In the genomic region with DNA sequence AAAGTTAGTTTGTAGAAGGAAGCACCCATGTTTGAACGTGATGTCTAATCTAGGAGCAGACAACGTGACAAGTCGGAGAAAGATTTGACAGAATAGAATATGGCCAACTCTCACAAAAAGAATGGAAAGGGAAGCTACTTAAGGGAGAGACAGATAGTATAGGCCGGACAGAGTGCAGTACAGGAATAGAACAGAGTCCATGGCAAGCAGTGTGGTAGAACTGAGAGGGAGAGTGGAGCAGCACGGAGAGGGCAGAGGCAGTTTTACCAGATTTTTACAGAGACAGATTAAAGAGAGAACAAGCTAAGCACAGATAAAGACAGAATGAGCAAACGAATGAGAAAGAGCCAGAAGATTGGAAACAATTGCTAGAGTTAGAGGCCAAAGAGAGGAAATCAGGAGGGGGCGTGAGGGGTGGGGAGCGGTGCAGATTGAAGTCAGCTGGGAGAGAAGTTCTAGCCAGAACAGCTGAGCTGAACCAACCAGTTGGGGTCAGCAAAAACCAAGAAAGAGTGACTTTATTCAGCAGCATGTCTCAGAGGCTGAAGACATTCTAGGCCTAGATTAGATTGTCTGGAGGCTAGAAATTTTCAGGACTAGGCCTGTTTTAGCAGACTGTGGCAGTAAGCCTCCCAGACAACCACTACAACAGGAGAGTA, we compare ENCODE assay signal across 12 mouse cellular contexts.
A peak's percentile ranks its signal among the peaks of the same experiment; 100 is the strongest.
DNase-seq lines count a peak whose midpoint lies in the region; ATAC-seq and TF ChIP-seq lines count a peak whose summit lies in the region.
"Had no signal": no experiment of that assay in that cellular context is flagged by ENCODE, and none has a peak within 500 bp of the region (broad histone marks: within the 10 kb centered on the region; RNA-seq: fewer than 3 reads in every experiment).

No protein-coding gene starts in this region.

- peaks cover 11% of the 10 kb centered on the region for H3K4me1 ChIP-seq in limb, embryonic 14.5 days (ENCODE audit: control insufficient read depth, insufficient read depth, low read length)
- peaks cover 5% of the 10 kb centered on the region; the same call in 1 of the 2 replicates for H3K4me1 ChIP-seq in limb, embryonic 10.5 days
- H3K4me1 ChIP-seq in intestine, embryonic 16.5 days (ENCODE audit: control insufficient read depth, insufficient read depth, low read length), result 0 out of 2 replicates have a peak, but pooled peaks cover 2% of the 10 kb centered on the region

- H3K27ac ChIP-seq in limb, embryonic 14.5 days (replicated peaks; ENCODE audit: low read depth, low read length), result no peak overlapping the region
- H3K27ac ChIP-seq in limb, embryonic 10.5 days, result no peak overlapping the region
- no peak overlapping the region for H3K27ac ChIP-seq in intestine, embryonic 16.5 days (ENCODE audit: low read length)

- H3K9ac ChIP-seq in limb, embryonic 14.5 days (ENCODE audit: low read depth, low read length, severe bottlenecking), result no peak overlapping the region
- H3K9ac ChIP-seq in intestine, embryonic 16.5 days (ENCODE audit: low read depth, low read length), result no peak overlapping the region

- no peak for TF ChIP-seq POLR2A in limb, embryonic 14.5 days (IDR thresholded peaks at IDR 0.05; ENCODE audit: borderline replicate concordance, extremely low read depth, insufficient read depth, insufficient read length)

- H3K4me2 ChIP-seq in limb, embryonic 14.5 days (replicated peaks; ENCODE audit: low read depth, low read length, severe bottlenecking), result no peak overlapping the region
- H3K4me2 ChIP-seq in intestine, embryonic 16.5 days (ENCODE audit: low read depth, low read length), result no peak overlapping the region
- H3K4me2 ChIP-seq: midbrain, embryonic 11.5 days had no signal

- intact Hi-C loops in heart, postnatal 10 days (cut with DNase I), result loop anchor here (5.0 kb wide), 1 partner anchor 160 kb away; no protein-coding TSS in a partner anchor
- intact Hi-C loops in heart, postnatal 25 days (cut with DNase I), result loop anchor here (10.0 kb wide), 1 partner anchor 267 kb away; no protein-coding TSS in a partner anchor
- intact Hi-C loops in left cerebral cortex, postnatal 36 days (cut with DNase I), result loop anchor here (5.0 kb wide), 2 partner anchors 160 to 265 kb away; no protein-coding TSS in a partner anchor

- no peak overlapping the region for H3K4me3 ChIP-seq in limb, embryonic 14.5 days (replicated peaks; ENCODE audit: low read length)
- no peak overlapping the region for H3K4me3 ChIP-seq in limb, embryonic 10.5 days
- H3K4me3 ChIP-seq in intestine, embryonic 16.5 days (ENCODE audit: low read length), result no peak overlapping the region

- DNase-seq in heart, postnatal 10 days, result peak; percentile 30 to 37
- no peak for DNase-seq in heart, postnatal 25 days (ENCODE audit: low spot score)
- peak; percentile 14 for DNase-seq in limb, embryonic 14.5 days (ENCODE audit: low spot score)
- DNase-seq in limb, embryonic 10.5 days (ENCODE audit: low spot score), result no peak
- DNase-seq in lung, postnatal 4 days, result peak; percentile 14 to 55
- no peak for DNase-seq in left cerebral cortex, postnatal 36 days (ENCODE audit: low spot score in 2 of 2)
- DNase-seq in left cerebral cortex, adult 11 months (ENCODE audit: low spot score), result no peak
- DNase-seq: cerebellum, adult 9-11 months; gastrocnemius, postnatal 25 days had no signal

- no peaks in the 10 kb centered on the region for H3K9me3 ChIP-seq in limb, embryonic 14.5 days (ENCODE audit: control insufficient read depth, low read length)
- H3K9me3 ChIP-seq in limb, embryonic 10.5 days (replicated peaks), result no peaks in the 10 kb centered on the region
- H3K9me3 ChIP-seq in intestine, embryonic 16.5 days (ENCODE audit: control insufficient read depth, low read length), result no peaks in the 10 kb centered on the region

- H3K36me3 ChIP-seq in limb, embryonic 14.5 days (ENCODE audit: control insufficient read depth, insufficient read depth, low read length), result no peaks in the 10 kb centered on the region
- no peaks in the 10 kb centered on the region for H3K36me3 ChIP-seq in limb, embryonic 10.5 days
- H3K36me3 ChIP-seq in intestine, embryonic 16.5 days (ENCODE audit: control insufficient read depth, insufficient read depth, low read length), result no peaks in the 10 kb centered on the region

- WGBS in limb, embryonic 14.5 days, result 67% methylated on average over 8 of the region's 8 CpGs
- WGBS in limb, embryonic 10.5 days, result 75% methylated on average over 8 of the region's 8 CpGs
- 49% methylated on average over 8 of the region's 8 CpGs for WGBS in intestine, embryonic 16.5 days

- ATAC-seq in limb, embryonic 14.5 days (ENCODE audit: low FRiP score, low read depth), result no peak
- peak; percentile 50; the same call in 1 of the 2 replicates for ATAC-seq in intestine, embryonic 16.5 days
- ATAC-seq: forebrain, embryonic 16.5 days had no signal

- no peaks in the 10 kb centered on the region for H3K27me3 ChIP-seq in limb, embryonic 14.5 days (ENCODE audit: control insufficient read depth, insufficient read depth, low read length)
- no peaks in the 10 kb centered on the region for H3K27me3 ChIP-seq in limb, embryonic 10.5 days (ENCODE audit: low read depth, poor library complexity, severe bottlenecking)
- no peaks in the 10 kb centered on the region for H3K27me3 ChIP-seq in intestine, embryonic 16.5 days (replicated peaks; ENCODE audit: control insufficient read depth, insufficient read depth, low read length)

Comparison
In these comparisons a context has a peak if more than half of its experiments do, and no peak if none do; other contexts are left out.
1. DNase-seq: peak in heart, postnatal 10 days (2 of 2), limb, embryonic 14.5 days (single experiment) and lung, postnatal 4 days (2 of 2); none in heart, postnatal 25 days (single experiment), limb, embryonic 10.5 days (single experiment), left cerebral cortex, postnatal 36 days (0 of 2) and left cerebral cortex, adult 11 months (single experiment).